Mouse (Mus musculus): Measurements from ENCODE around the gene Ankrd35. TPM values are rescaled to one million over a fixed set of nuclear protein-coding genes. Genes with fewer than 3 reads are reported as not detected.
"Not testable (repeated sequence)": the region's sequence is repeated elsewhere in the genome, so short reads cannot be mapped to it uniquely, and the experiment has no call there.

Gene Ankrd35
- polyA plus RNA-seq, 1 experiment from 2014 or later: 1.8 TPM

GRCm38 (mm10) chr3:96639219-96639618 is 30.7 kb upstream of the Ankrd35 start:
- H3K9ac ChIP-seq: no peak overlapping the region
- no peaks in the 10 kb centered on the region for H3K27me3 ChIP-seq (ENCODE audit: control insufficient read depth, insufficient read depth, low read length)
- H3K4me1 ChIP-seq (replicated peaks; ENCODE audit: control insufficient read depth, insufficient read depth, low read length): peaks cover 14% of the 10 kb centered on the region
- H3K9me3 ChIP-seq (ENCODE audit: control insufficient read depth, low read length): no peaks in the 10 kb centered on the region
- ATAC-seq (ENCODE audit: low FRiP score): no peak
- H3K4me2 ChIP-seq (replicated peaks): no peak overlapping the region
- H3K36me3 ChIP-seq (replicated peaks; ENCODE audit: control insufficient read depth, insufficient read depth): peaks cover 63% of the 10 kb centered on the region
- no peak overlapping the region for H3K4me3 ChIP-seq (replicated peaks; ENCODE audit: low read length)
- WGBS: 72% methylated on average over 1 of the region's 1 CpGs
- no peak for DNase-seq (ENCODE audit: low spot score)
- H3K27ac ChIP-seq: no peak overlapping the region

- Histone ChIP-seq H3K27ac (no peak within 1 kb of the TSS), H3K27me3 (ENCODE audit: control insufficient read depth, insufficient read depth, low read length) (no peaks in the 10 kb centered on the region), H3K9me3 (ENCODE audit: control insufficient read depth, low read length) (no peaks in the 10 kb centered on the region), H3K4me2 (replicated peaks) (no peak within 1 kb of the TSS), H3K9ac (no peak within 1 kb of the TSS), H3K4me3 (replicated peaks; ENCODE audit: low read length) (no peak within 1 kb of the TSS), H3K36me3 (replicated peaks; ENCODE audit: control insufficient read depth, insufficient read depth) (peaks cover 49% of the 10 kb centered on the region), H3K4me1 (replicated peaks; ENCODE audit: control insufficient read depth, insufficient read depth, low read length) (no peaks in the 10 kb centered on the region)
- ATAC-seq (ENCODE audit: low FRiP score) (no peak), DNase-seq (ENCODE audit: low spot score) (peak; percentile 45)
- WGBS: 74% methylated on average over 7 of the region's 7 CpGs
These were observed 24.8 kb upstream of the Ankrd35 start, which contains the start of gene Itga10 for GRCm38 (mm10) chr3:96645018-96645649. Gene Itga10, plus strand, starts transcription at chr3:96645584.

GRCm38 (mm10) chr3:96647365-96647764 is 22.6 kb upstream of the Ankrd35 start:
- Histone ChIP-seq H3K36me3 (replicated peaks; ENCODE audit: control insufficient read depth, insufficient read depth) (peaks cover 30% of the 10 kb centered on the region), H3K27me3 (ENCODE audit: control insufficient read depth, insufficient read depth, low read length) (no peaks in the 10 kb centered on the region), H3K4me2 (replicated peaks) (no peak overlapping the region), H3K27ac (no peak overlapping the region), H3K4me1 (replicated peaks; ENCODE audit: control insufficient read depth, insufficient read depth, low read length) (no peaks in the 10 kb centered on the region), H3K9me3 (ENCODE audit: control insufficient read depth, low read length) (no peaks in the 10 kb centered on the region), H3K9ac (no peak overlapping the region), H3K4me3 (replicated peaks; ENCODE audit: low read length) (no peak overlapping the region)
- ATAC-seq (ENCODE audit: low FRiP score) (no peak), DNase-seq (ENCODE audit: low spot score) (no peak)
- 89% methylated on average over 3 of the region's 3 CpGs for WGBS

- no peak for ATAC-seq (ENCODE audit: low FRiP score)
- 87% methylated on average over 2 of the region's 2 CpGs for WGBS
- no peaks in the 10 kb centered on the region for H3K9me3 ChIP-seq (ENCODE audit: control insufficient read depth, low read length)
These were observed 9.0 kb upstream of the Ankrd35 start for GRCm38 (mm10) chr3:96660901-96661300.

DNA sequence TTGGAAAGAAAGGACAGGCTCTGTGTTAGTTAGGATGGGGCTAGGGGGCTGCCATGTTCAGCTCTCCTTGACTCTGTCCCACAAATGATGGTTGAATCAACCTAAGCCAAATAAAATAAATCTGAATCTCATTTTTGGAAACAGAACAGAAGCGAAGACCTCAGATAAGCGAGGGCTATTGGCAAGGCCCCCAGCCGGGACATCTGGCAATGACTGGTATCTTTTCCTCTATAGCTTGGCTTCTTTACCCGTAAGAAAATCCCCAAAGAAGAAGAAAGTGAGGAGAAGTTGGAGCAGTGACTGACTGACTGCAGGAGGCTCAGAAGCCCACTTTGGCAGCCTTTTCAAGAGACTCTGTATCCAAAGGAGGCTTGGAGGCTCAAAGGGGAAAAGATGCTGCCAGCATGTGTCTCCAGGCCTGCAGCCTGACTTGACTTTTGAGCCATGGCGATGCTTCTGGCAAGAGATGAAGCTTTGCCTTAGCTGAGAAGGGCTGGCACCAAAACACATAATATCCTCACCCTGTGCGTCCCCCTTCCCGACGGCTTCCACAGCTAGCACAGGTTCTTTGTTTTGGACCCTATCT is 7.1 kb upstream of the Ankrd35 start:
- ATAC-seq (ENCODE audit: low FRiP score) (no peak; the same call in 1 of the 2 replicates), DNase-seq (ENCODE audit: low spot score) (no peak)
- Histone ChIP-seq H3K9me3 (ENCODE audit: control insufficient read depth, low read length) (no peaks in the 10 kb centered on the region), H3K36me3 (replicated peaks; ENCODE audit: control insufficient read depth, insufficient read depth) (no peaks in the 10 kb centered on the region), H3K27me3 (ENCODE audit: control insufficient read depth, insufficient read depth, low read length) (no peaks in the 10 kb centered on the region), H3K4me2 (replicated peaks) (peak overlapping the region; percentile 60), H3K4me1 (replicated peaks; ENCODE audit: control insufficient read depth, insufficient read depth, low read length) (0 out of 2 replicates have a peak, but pooled peaks cover 10% of the 10 kb centered on the region), H3K4me3 (replicated peaks; ENCODE audit: low read length) (no peak overlapping the region), H3K27ac (peak overlapping the region; percentile 45), H3K9ac (peak overlapping the region; percentile 50; the same call in 1 of the 2 replicates)
- WGBS: 52% methylated on average over 8 of the region's 8 CpGs

More at GRCm38 (mm10) chr3:96660901-96661300, 9.0 kb upstream of the Ankrd35 start:
- 0 out of 2 replicates have a peak, but pooled peaks cover 10% of the 10 kb centered on the region for H3K4me1 ChIP-seq (replicated peaks; ENCODE audit: control insufficient read depth, insufficient read depth, low read length)
- H3K9ac ChIP-seq: no peak overlapping the region
- H3K27me3 ChIP-seq (ENCODE audit: control insufficient read depth, insufficient read depth, low read length): no peaks in the 10 kb centered on the region
- no peak for DNase-seq (ENCODE audit: low spot score)
- H3K36me3 ChIP-seq (replicated peaks; ENCODE audit: control insufficient read depth, insufficient read depth): peaks cover 5% of the 10 kb centered on the region; the same call in 1 of the 2 replicates
- no peak overlapping the region for H3K4me2 ChIP-seq (replicated peaks)
- H3K4me3 ChIP-seq (replicated peaks; ENCODE audit: low read length): no peak overlapping the region
- no peak overlapping the region for H3K27ac ChIP-seq

- Histone ChIP-seq H3K4me2 (replicated peaks) (peak overlapping the region; percentile 60), H3K36me3 (replicated peaks; ENCODE audit: control insufficient read depth, insufficient read depth) (no peaks in the 10 kb centered on the region), H3K4me1 (replicated peaks; ENCODE audit: control insufficient read depth, insufficient read depth, low read length) (0 out of 2 replicates have a peak, but pooled peaks cover 10% of the 10 kb centered on the region), H3K9me3 (ENCODE audit: control insufficient read depth, low read length) (no peaks in the 10 kb centered on the region), H3K27me3 (ENCODE audit: control insufficient read depth, insufficient read depth, low read length) (no peaks in the 10 kb centered on the region), H3K9ac (peak overlapping the region; percentile 50), H3K27ac (peak overlapping the region; percentile 45; the same call in 1 of the 2 replicates), H3K4me3 (replicated peaks; ENCODE audit: low read length) (peak overlapping the region; percentile 22)
- peak; percentile 90 for DNase-seq (ENCODE audit: low spot score)
- 6% methylated on average over 17 of the region's 18 CpGs for WGBS
- ATAC-seq (ENCODE audit: low FRiP score): peak; percentile 84
These were observed 6.3 kb upstream of the Ankrd35 start for GRCm38 (mm10) chr3:96663432-96664239.

DNA sequence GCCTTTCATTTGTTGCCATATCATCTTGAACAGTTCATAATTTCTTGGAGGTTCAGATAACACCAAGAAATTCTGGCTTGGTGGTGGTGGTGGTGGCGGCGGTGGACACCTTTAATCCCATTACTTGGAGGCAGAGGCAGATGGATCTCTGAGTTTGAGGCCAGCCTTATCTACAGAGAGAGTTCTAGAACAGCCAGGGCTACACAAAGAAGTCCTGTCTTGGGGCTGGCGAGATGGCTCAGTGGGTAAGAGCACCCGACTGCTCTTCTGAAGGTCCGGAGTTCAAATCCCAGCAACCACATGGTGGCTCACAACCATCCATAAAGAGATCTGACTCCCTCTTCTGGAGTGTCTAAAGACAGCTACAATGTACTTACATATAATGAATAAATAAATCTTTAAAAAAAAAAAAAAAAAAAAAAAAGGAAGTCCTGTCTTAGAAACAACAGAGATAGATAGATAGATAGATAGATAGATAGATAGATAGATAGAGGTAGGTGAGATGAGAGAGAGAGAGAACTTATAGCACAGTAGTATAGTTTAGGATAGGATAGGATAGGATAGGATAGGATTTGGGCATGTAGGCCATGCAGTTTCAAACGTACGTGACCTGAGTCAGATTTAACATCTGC is 4.1 kb upstream of the Ankrd35 start:
- H3K9ac ChIP-seq; H3K4me2 ChIP-seq (replicated peaks); H3K9me3 ChIP-seq (ENCODE audit: control insufficient read depth, low read length); H3K27me3 ChIP-seq (ENCODE audit: control insufficient read depth, insufficient read depth, low read length); DNase-seq (ENCODE audit: low spot score); H3K36me3 ChIP-seq (replicated peaks; ENCODE audit: control insufficient read depth, insufficient read depth); H3K27ac ChIP-seq; ATAC-seq (ENCODE audit: low FRiP score); H3K4me3 ChIP-seq (replicated peaks; ENCODE audit: low read length); H3K4me1 ChIP-seq (replicated peaks; ENCODE audit: control insufficient read depth, insufficient read depth, low read length): not testable (repeated sequence)
- WGBS: 92% methylated on average over 7 of the region's 7 CpGs

DNA sequence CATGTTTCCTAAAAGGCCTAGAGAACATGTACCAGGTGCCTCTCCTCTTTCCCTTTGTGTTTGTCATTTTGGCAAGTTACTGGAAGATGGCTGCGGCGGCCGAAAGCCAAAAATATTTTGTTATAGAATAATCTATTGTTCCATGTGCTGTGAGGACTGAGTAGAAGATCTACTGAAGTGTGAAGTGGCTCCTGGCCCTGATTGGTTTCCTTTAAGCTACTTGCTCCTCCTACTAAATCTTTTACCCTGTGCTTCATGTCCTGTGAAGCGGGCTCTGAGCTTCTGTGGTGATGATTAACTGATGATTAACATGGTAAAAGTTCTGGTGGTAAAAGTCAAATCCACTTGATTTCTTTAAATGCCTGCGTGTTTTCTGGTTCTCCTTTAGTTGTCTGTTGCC is 3.0 kb upstream of the Ankrd35 start:
- H3K9ac ChIP-seq: no peak overlapping the region
- peaks cover 10% of the 10 kb centered on the region; the same call in 1 of the 2 replicates for H3K4me1 ChIP-seq (replicated peaks; ENCODE audit: control insufficient read depth, insufficient read depth, low read length)
- H3K9me3 ChIP-seq (ENCODE audit: control insufficient read depth, low read length): no peaks in the 10 kb centered on the region
- no peak for ATAC-seq (ENCODE audit: low FRiP score)
- no peaks in the 10 kb centered on the region for H3K36me3 ChIP-seq (replicated peaks; ENCODE audit: control insufficient read depth, insufficient read depth)
- WGBS: 96% methylated on average over 5 of the region's 5 CpGs
- no peak for DNase-seq (ENCODE audit: low spot score)
- H3K27me3 ChIP-seq (ENCODE audit: control insufficient read depth, insufficient read depth, low read length): peaks cover 9% of the 10 kb centered on the region; the same call in 1 of the 2 replicates
- H3K27ac ChIP-seq: no peak overlapping the region
- H3K4me2 ChIP-seq (replicated peaks): no peak overlapping the region
- H3K4me3 ChIP-seq (replicated peaks; ENCODE audit: low read length): no peak overlapping the region
